Mouse (Mus musculus): ENCODE data around the gene Gpr84. TPM values are rescaled to one million over a fixed set of nuclear protein-coding genes. Genes with fewer than 3 reads are reported as not detected.

Gene Gpr84
- polyA plus RNA-seq, 1 experiment, result 0.62 TPM

- 93% methylated on average over 9 of the region's 9 CpGs for WGBS
- no peak for DNase-seq
- TF ChIP-seq POLR2A (IDR thresholded peaks at IDR 0.05; ENCODE audit: borderline replicate concordance, insufficient read depth, low read length) (no peak), CTCF (IDR thresholded peaks at IDR 0.05; ENCODE audit: borderline replicate concordance, insufficient read depth, low read depth, low read length) (no peak)
- Histone ChIP-seq H3K27me3 (ENCODE audit: control insufficient read depth, insufficient read depth, low read length) (no peaks in the 10 kb centered on the region), H3K4me3 (replicated peaks; ENCODE audit: insufficient read depth, low read depth, low read length) (no peak overlapping the region), H3K27ac (ENCODE audit: insufficient read depth, low read length) (no peak overlapping the region), H3K4me1 (ENCODE audit: control insufficient read depth, insufficient read depth, low read length) (peaks cover under 1% of the 10 kb centered on the region; the same call in 1 of the 2 replicates)
Observed at GRCm38 (mm10) chr15:103290843-103291242, 19.6 kb downstream of the Gpr84 start.

GRCm38 (mm10) chr15:103290417-103290816, 20.0 kb downstream of the Gpr84 start:
- WGBS, result 79% methylated on average over 6 of the region's 6 CpGs
- H3K4me3 ChIP-seq (replicated peaks; ENCODE audit: insufficient read depth, low read depth, low read length), result no peak overlapping the region
- H3K4me1 ChIP-seq (ENCODE audit: control insufficient read depth, insufficient read depth, low read length), result peaks cover 5% of the 10 kb centered on the region; the same call in 1 of the 2 replicates
- TF ChIP-seq CTCF (IDR thresholded peaks at IDR 0.05; ENCODE audit: borderline replicate concordance, insufficient read depth, low read depth, low read length) (no peak), POLR2A (IDR thresholded peaks at IDR 0.05; ENCODE audit: borderline replicate concordance, insufficient read depth, low read length) (no peak)
- H3K27me3 ChIP-seq (ENCODE audit: control insufficient read depth, insufficient read depth, low read length), result no peaks in the 10 kb centered on the region
- no peak for DNase-seq
- no peak overlapping the region for H3K27ac ChIP-seq (ENCODE audit: insufficient read depth, low read length)

- Histone ChIP-seq H3K27ac (ENCODE audit: insufficient read depth, low read length) (no peak overlapping the region), H3K4me1 (ENCODE audit: control insufficient read depth, insufficient read depth, low read length) (peaks cover 6% of the 10 kb centered on the region; the same call in 1 of the 2 replicates), H3K4me3 (replicated peaks; ENCODE audit: insufficient read depth, low read depth, low read length) (no peak overlapping the region), H3K27me3 (ENCODE audit: control insufficient read depth, insufficient read depth, low read length) (no peaks in the 10 kb centered on the region)
- DNase-seq, result no peak
- TF ChIP-seq CTCF (IDR thresholded peaks at IDR 0.05; ENCODE audit: borderline replicate concordance, insufficient read depth, low read depth, low read length) (no peak), POLR2A (IDR thresholded peaks at IDR 0.05; ENCODE audit: borderline replicate concordance, insufficient read depth, low read length) (no peak)
- WGBS, result 40% methylated on average over 5 of the region's 5 CpGs
Observed at GRCm38 (mm10) chr15:103289600-103289999, 20.8 kb downstream of the Gpr84 start.

- DNase-seq, result peak; percentile 43 to 60
- no peak overlapping the region for H3K4me3 ChIP-seq (replicated peaks; ENCODE audit: insufficient read depth, low read depth, low read length)
- TF ChIP-seq POLR2A (IDR thresholded peaks at IDR 0.05; ENCODE audit: borderline replicate concordance, insufficient read depth, low read length) (no peak), CTCF (IDR thresholded peaks at IDR 0.05; ENCODE audit: borderline replicate concordance, insufficient read depth, low read depth, low read length) (no peak)
- peaks cover 6% of the 10 kb centered on the region; the same call in 1 of the 2 replicates for H3K4me1 ChIP-seq (ENCODE audit: control insufficient read depth, insufficient read depth, low read length)
- no peaks in the 10 kb centered on the region for H3K27me3 ChIP-seq (ENCODE audit: control insufficient read depth, insufficient read depth, low read length)
- H3K27ac ChIP-seq (ENCODE audit: insufficient read depth, low read length), result no peak overlapping the region
- WGBS, result 7% methylated on average over 1 of the region's 1 CpGs
Observed at GRCm38 (mm10) chr15:103285778-103286417, 24.5 kb downstream of the Gpr84 start.

- Histone ChIP-seq H3K27me3 (ENCODE audit: control insufficient read depth, insufficient read depth, low read length) (no peaks in the 10 kb centered on the region), H3K4me3 (replicated peaks; ENCODE audit: insufficient read depth, low read depth, low read length) (no peak overlapping the region), H3K27ac (ENCODE audit: insufficient read depth, low read length) (no peak overlapping the region), H3K4me1 (ENCODE audit: control insufficient read depth, insufficient read depth, low read length) (peaks cover 6% of the 10 kb centered on the region; the same call in 1 of the 2 replicates)
- TF ChIP-seq POLR2A (IDR thresholded peaks at IDR 0.05; ENCODE audit: borderline replicate concordance, insufficient read depth, low read length) (no peak), CTCF (IDR thresholded peaks at IDR 0.05; ENCODE audit: borderline replicate concordance, insufficient read depth, low read depth, low read length) (no peak)
- 50% methylated on average over 2 of the region's 2 CpGs for WGBS
- no peak for DNase-seq
Observed at GRCm38 (mm10) chr15:103284647-103285046, 25.8 kb downstream of the Gpr84 start.

GRCm38 (mm10) chr15:103284066-103284465, 26.3 kb downstream of the Gpr84 start:
- no peak overlapping the region for H3K27ac ChIP-seq (ENCODE audit: insufficient read depth, low read length)
- no peak overlapping the region for H3K4me3 ChIP-seq (replicated peaks; ENCODE audit: insufficient read depth, low read depth, low read length)
- WGBS, result 64% methylated on average over 3 of the region's 3 CpGs
- peak in 1 of 2 experiments; percentile 40 for DNase-seq
- H3K4me1 ChIP-seq (ENCODE audit: control insufficient read depth, insufficient read depth, low read length), result peaks cover 6% of the 10 kb centered on the region; the same call in 1 of the 2 replicates
- peak; percentile 52 for TF ChIP-seq CTCF (IDR thresholded peaks at IDR 0.05; ENCODE audit: borderline replicate concordance, insufficient read depth, low read depth, low read length)
- TF ChIP-seq POLR2A (IDR thresholded peaks at IDR 0.05; ENCODE audit: borderline replicate concordance, insufficient read depth, low read length), result no peak
- H3K27me3 ChIP-seq (ENCODE audit: control insufficient read depth, insufficient read depth, low read length), result no peaks in the 10 kb centered on the region

GRCm38 (mm10) chr15:103281465-103282205, 28.8 kb downstream of the Gpr84 start:
- no peak for DNase-seq
- H3K4me3 ChIP-seq (replicated peaks; ENCODE audit: insufficient read depth, low read depth, low read length), result no peak overlapping the region
- H3K27ac ChIP-seq (ENCODE audit: insufficient read depth, low read length), result no peak overlapping the region
- TF ChIP-seq POLR2A (IDR thresholded peaks at IDR 0.05; ENCODE audit: borderline replicate concordance, insufficient read depth, low read length) (no peak), CTCF (IDR thresholded peaks at IDR 0.05; ENCODE audit: borderline replicate concordance, insufficient read depth, low read depth, low read length) (no peak)
- WGBS, result 90% methylated on average over 3 of the region's 3 CpGs
- no peaks in the 10 kb centered on the region for H3K27me3 ChIP-seq (ENCODE audit: control insufficient read depth, insufficient read depth, low read length)
- peaks cover 6% of the 10 kb centered on the region; the same call in 1 of the 2 replicates for H3K4me1 ChIP-seq (ENCODE audit: control insufficient read depth, insufficient read depth, low read length)

Data from cerebellum, adult 2 months (tissue).